In genomic region chr16:38619054-38619453, GRCm38 (mm10) we compare ENCODE assay signal across 8 mouse cellular contexts.
DNase-seq lines count a peak whose midpoint lies in the region; ATAC-seq and TF ChIP-seq lines count a peak whose summit lies in the region.

No protein-coding gene starts in this region.

- no peak overlapping the region for H3K9ac ChIP-seq in kidney, embryonic 15.5 days
- no peak overlapping the region for H3K9ac ChIP-seq in liver, adult 2 months (ENCODE audit: low read depth, low read length)

- H3K79me2 ChIP-seq in liver, adult 2 months (ENCODE audit: control insufficient read depth, insufficient read depth, low read length) = no peaks in the 10 kb centered on the region

- peaks cover 6% of the 10 kb centered on the region; the same call in 1 of the 2 replicates for H3K36me3 ChIP-seq in kidney, embryonic 15.5 days
- no peaks in the 10 kb centered on the region for H3K36me3 ChIP-seq in liver, adult 2 months (ENCODE audit: control insufficient read depth, insufficient read depth, low read length)
- H3K36me3 ChIP-seq in testis, adult 2 months (ENCODE audit: control insufficient read depth, insufficient read depth, low read length) = no peaks in the 10 kb centered on the region

- H3K4me3 ChIP-seq in kidney, embryonic 15.5 days (replicated peaks) = no peak overlapping the region
- no peak overlapping the region for H3K4me3 ChIP-seq in liver, adult 2 months (ENCODE audit: insufficient read depth, low read depth, low read length)
- H3K4me3 ChIP-seq in testis, adult 2 months (ENCODE audit: control insufficient read depth, low read depth, low read length) = no peak overlapping the region

- H3K4me1 ChIP-seq in kidney, embryonic 15.5 days = 0 out of 2 replicates have a peak, but pooled peaks cover 3% of the 10 kb centered on the region
- H3K4me1 ChIP-seq in liver, adult 2 months (ENCODE audit: control insufficient read depth, insufficient read depth, low read length) = 0 out of 2 replicates have a peak, but pooled peaks cover 3% of the 10 kb centered on the region
- peaks cover 11% of the 10 kb centered on the region for H3K4me1 ChIP-seq in testis, adult 2 months (ENCODE audit: control insufficient read depth, insufficient read depth, low read length)

- no peaks in the 10 kb centered on the region for H3K9me3 ChIP-seq in kidney, embryonic 15.5 days (replicated peaks)

- intact Hi-C loops in gastrocnemius, postnatal 14 days (cut with DNase I; ENCODE audit: low total_unique reads) = loop anchor here (10.0 kb wide), 1 partner anchor 196 kb away; no protein-coding TSS in a partner anchor

- peak; percentile 77 for DNase-seq in CD4-positive helper T cell, adult 2 months (ENCODE audit: low read depth, low spot score)
- peak; percentile 76 to 93 for DNase-seq in adrenal gland, adult (ENCODE audit: inconsistent age in 2 of 2, low spot score in 1 of 2)
- DNase-seq in gastrocnemius, postnatal 14 days = peak; percentile 73
- peak; percentile 18 for DNase-seq in liver, adult 2 months (ENCODE audit: extremely low read depth, low read depth, low spot score)
- peak; percentile 65 for DNase-seq in neural tube, embryonic 10.5 days (ENCODE audit: extremely low spot score, low spot score)

- peak; percentile 95 for ATAC-seq in common myeloid progenitor, adult 5-6 weeks (replicated peaks; ENCODE audit: low read depth, poor library complexity, severe bottlenecking)
- ATAC-seq in kidney, embryonic 15.5 days (replicated peaks; ENCODE audit: low FRiP score) = peak; percentile 49; the same call in 1 of the 2 replicates

- whole genome bisulfite sequencing in kidney, embryonic 15.5 days = 23% methylated on average over 6 of the region's 6 CpGs
- 30% methylated on average over 6 of the region's 6 CpGs for WGBS in liver, adult 2 months

- no peak for TF ChIP-seq POLR2A in liver, adult 2 months (IDR thresholded peaks at IDR 0.05; ENCODE audit: extremely low read depth, insufficient read depth, low read length)
- no peak for TF ChIP-seq POLR2A in testis, adult 2 months (IDR thresholded peaks at IDR 0.05; ENCODE audit: control insufficient read depth, low read depth, low read length)

- peak; percentile 81 for TF ChIP-seq CTCF in liver, adult 2 months (IDR thresholded peaks at IDR 0.05; ENCODE audit: low read depth, low read length)
- TF ChIP-seq CTCF in testis, adult 2 months (IDR thresholded peaks at IDR 0.05; ENCODE audit: control insufficient read depth, insufficient read depth, insufficient replicate concordance, low read depth, low read length) = peak; percentile 86; the same call in 1 of the 2 replicates

- no peak overlapping the region for H3K27ac ChIP-seq in kidney, embryonic 15.5 days
- H3K27ac ChIP-seq in liver, adult 2 months (replicated peaks; ENCODE audit: insufficient read depth, low read depth, low read length) = no peak overlapping the region
- H3K27ac ChIP-seq in testis, adult 2 months (ENCODE audit: control insufficient read depth, insufficient read depth, low read depth, low read length) = no peak overlapping the region

- no peaks in the 10 kb centered on the region for H3K27me3 ChIP-seq in kidney, embryonic 15.5 days
- H3K27me3 ChIP-seq in liver, adult 2 months (ENCODE audit: control insufficient read depth, insufficient read depth, low read length) = no peaks in the 10 kb centered on the region
- no peaks in the 10 kb centered on the region for H3K27me3 ChIP-seq in testis, adult 2 months (ENCODE audit: control insufficient read depth, insufficient read depth, low read length)

- no peak overlapping the region for H3K4me2 ChIP-seq in kidney, embryonic 15.5 days

Comparison
In these comparisons a context has a peak if more than half of its experiments do, and no peak if none do; other contexts are left out.
1. DNase-seq: peak in every context shown above with its lines; median percentile 84 in adrenal gland, adult; 77 in CD4-positive helper T cell, adult 2 months; 73 in gastrocnemius, postnatal 14 days; 65 in neural tube, embryonic 10.5 days; 18 in liver, adult 2 months.